Mouse (Mus musculus) induced T-regulatory cell, adult 2 months (primary cell): ENCODE data around the gene Efnb3.

Experiments used
- DNase-seq: peaks from one replicate; pipeline ENCODE4 v3.0.0-alpha.2; 2012; ENCODE audit warnings: low read depth

The Efnb3 gene

DNA sequence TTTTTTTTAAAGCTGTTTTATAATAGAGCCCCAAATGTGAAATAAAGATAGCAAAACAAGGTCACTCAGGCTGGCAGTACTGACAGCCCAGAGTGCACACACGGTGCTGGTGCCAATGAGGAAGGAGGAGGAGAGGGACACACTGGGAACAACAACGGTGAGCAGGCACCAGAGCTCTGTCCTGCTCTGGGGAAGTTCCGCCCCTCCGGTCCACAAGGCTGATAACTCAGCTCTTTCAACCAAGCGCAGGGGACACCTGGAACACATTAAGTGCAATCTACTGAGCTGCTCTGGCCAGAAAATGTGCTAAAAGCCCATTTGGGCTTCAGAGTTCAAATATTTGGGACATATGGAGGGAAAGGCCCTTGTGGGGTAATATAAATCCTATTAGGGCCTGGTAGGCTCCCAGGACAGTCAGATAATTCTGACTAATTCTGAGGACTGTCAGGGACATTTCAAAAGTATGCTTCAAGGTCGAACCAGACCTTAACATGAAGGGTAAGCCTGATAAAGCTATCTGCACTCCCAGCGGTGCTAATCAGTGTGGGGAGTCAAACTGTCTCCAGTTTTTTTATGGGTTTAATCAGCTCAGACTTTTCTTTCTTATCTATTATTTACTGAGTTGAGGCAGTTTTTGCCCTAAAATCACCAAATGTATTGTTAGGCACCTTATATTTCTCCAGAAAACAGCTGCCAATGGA, 49.1 kb downstream of the Efnb3 start:
- DNase-seq = no peak
